Mouse (Mus musculus): ENCODE results near the gene Gsto2.

Gsto2 gene

DNA sequence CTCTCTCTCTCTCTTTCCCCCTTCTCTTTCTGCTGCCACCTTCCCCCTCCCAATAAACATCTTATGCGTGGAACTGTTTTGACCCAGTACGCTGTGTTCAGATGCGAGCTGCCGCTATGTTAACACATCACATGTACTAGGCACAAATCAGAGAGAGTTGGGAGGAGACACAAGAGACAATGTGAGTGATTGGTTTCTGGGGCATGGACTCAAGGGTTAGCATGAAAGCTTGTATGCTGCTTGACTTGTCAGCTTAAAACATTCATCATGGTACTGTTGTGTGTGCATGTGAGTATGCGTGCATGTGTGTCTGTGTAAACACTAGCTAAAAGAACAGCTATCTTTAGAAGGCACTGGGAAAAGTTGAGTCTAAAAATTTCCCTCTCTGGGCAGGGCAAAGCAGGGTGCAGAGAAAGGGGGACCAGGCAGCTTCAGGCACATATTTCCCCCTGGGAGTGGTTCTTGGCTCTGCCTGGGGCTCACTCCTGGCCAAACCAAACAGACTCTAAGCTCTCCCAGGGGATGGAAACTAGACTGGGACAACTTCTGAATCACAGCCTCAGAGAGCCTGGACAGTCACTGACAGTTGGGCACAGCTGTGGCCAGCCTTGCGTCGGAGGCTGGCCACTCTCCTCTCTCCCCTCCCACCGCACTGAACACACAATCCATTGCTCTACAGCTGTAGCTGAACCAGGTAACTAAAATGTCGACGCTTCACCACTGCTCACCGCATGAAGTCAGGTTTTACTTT is 26.4 kb downstream of the Gsto2 start:
- peak; percentile 48 to 75 for DNase-seq

DNA sequence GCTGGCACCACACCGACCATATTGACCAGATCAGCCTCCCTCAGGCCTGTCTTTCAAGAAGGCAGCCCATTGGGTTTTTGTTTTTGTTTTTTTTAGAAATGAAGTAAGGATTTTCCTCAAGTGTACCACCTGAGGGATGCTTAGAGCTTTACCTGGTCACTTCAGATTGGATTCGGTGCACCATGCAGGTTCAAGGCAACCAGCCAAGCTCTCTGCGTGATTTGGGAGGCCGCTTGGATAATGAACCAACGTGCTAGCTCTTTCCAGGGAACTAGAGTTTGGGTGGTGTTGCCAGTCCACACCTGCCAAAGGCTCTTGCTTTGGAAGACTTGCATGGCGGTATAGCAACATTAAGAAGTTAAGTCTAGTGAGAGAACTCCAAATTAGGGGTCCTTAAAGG is 27.8 kb downstream of the Gsto2 start:
- DNase-seq = no peak

DNA sequence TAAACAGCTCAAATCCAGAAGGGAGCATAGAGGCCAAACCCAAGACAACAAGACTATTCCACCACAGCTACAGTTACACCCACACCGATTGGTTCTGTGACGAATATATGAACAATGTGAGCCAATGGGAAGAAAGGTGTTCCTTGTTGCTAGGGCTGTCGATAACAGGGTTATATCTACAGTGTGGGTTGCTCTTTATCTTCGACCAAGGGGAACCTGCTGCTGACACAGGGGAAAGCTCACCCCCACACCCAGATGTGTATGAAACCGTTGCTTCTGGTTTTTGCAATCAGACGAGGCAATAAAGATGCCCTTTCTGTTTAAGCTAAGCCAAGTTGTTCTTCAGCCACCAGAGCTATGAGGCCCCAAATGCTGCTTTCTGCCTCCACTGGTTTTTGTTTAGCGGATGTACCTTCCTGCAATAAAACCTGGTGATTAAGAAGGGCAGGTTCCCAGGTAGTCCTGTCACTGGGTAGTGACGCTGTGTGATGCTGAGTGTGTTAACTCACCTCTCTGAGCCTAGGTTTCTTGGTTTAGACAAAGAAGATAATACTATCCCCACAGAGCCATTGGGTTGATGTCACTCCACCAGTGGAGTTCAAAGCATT is 33.2 kb downstream of the Gsto2 start:
- no peak for DNase-seq

- DNase-seq = no peak
These were observed 34.7 kb downstream of the Gsto2 start for GRCm38 (mm10) chr19:47900012-47900411.

DNA sequence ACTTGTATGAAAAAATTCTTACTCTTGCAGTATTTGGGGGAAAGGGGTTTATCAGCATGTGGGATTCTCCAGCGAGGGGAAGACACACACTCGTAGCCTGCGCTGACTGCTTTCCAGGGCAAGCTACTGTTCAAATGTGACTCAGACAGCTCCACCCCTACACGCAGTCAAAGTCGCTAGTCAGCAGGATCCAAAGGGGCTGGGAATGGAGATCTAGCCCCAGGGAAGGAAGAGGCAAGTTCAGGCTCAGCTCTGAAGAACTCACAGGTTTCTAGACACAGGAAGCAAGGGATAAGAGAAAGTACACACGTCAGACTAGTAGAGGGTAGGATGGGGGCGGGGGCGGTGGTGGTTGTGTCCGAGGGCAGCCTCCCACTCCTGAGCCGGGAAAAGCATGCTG is 35.2 kb downstream of the Gsto2 start:
- no peak for DNase-seq

GRCm38 (mm10) chr19:47902316-47903201 is 37.2 kb downstream of the Gsto2 start:
- peak; percentile 80 to 89 for DNase-seq

DNA sequence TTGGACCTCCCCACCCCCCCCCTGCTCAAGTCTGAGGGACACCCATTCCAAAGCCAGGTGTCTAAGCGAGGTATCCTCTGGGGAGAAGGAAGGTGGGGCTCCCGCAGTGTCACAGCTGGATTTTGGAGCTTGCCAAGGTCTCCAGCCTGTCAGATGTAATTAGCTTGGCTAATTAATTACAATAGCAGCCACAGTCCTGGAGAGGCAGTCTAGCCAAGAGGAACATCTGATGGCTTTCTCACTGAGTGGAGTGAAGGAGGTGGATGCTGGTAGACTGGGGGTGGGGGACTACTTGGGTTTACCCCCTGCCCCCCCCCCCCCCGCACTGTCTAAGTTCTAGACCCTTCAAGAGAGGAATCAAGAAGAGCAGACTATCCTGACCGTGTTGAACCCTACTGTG is 38.3 kb downstream of the Gsto2 start:
- DNase-seq = no peak

DNA sequence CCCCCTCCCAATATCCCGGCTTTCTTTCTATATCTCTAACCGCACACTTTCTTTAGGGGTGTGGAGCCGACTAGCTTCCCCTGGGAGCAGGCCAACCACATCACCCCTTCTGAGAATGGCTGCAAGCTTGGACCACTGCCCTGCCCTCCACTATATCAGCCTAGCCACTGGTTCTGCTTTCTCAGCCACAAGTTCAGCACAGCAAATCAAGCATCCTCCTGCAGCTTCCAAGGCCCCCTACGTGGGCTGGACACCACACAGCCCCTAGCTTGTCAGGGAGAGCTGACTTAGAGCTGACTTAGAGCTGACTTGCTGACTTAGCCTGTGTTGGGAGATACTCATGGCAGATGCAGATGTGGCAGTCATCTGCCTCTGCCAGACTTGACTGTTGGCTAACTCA is 39.7 kb downstream of the Gsto2 start:
- no peak for DNase-seq

GRCm38 (mm10) chr19:47905603-47906002 is 40.3 kb downstream of the Gsto2 start:
- DNase-seq = no peak

DNA sequence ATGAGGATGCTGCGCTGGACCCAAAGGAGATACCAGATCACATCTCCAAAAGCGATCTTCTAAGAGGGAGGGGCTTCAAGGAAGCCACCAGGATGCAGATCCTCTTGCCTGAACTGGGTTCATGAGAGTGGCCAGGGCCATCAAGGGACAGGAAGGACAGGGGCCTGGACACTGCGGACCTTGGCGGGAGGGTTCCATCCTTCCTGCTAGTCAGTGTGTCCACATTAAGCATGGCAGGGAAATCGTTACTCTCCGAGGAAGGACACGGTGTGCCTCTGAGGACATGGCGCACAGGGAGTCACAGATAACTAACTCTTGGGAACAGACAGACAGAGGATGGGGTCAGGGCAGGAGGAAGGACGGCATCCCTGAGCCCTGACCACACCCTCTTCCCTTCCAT is 42.3 kb downstream of the Gsto2 start:
- peak; percentile 58 to 88 for DNase-seq

DNA sequence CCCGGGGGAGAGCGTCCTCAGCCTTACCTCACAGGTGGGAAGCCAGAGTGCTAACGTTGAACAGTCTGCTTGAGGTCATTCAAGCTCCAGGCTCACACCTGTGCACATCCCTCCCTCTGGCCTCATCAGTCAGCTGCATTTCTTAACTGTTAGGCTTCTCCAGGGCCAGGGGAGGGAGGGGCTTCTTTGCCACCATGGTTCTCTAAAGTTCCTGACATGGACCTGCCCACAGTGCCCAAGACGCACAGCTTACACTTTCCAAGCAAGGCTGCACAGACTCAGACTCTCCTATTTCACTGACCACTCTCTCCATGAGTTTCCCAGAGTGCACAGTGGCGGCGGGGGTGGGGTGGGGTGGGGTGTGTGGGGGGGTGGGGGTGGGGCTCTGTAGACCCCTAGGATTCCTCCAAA is 43.6 kb downstream of the Gsto2 start:
- DNase-seq = no peak

DNA sequence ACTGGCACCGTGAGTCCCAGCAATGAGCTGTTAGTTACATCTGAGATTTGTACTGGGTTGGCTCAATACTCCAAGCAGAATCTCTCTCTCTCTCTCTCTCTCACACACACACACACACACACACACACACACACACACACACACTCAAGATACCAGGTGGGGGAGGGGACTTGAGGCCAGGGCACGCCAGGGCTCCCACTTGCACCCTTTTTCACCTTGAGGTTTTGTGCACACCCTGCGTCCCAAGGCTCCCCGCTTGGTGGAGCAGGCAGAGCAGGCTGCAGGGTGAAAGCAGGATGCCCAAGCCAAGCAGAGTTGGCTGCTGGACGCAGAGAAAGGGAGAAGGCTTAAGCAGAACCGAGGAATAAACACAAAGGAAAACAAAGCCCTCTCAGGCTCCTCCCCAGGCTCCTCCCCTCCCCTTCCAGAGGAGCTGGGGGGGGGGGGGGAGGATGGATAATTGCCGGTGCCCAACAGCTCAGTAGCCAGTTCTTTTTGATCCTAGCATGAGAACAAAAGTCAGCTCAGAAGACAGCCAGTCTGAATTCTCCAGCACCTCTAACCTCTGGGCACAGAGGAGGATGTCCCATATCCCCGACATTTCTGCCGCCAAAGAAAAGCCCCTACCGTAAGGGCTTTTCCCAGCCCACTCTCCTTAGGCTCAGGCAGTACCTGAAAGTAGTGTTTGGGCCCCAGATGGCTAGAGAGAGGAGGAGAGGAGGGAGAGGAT is 44.2 kb downstream of the Gsto2 start:
- DNase-seq = peak; percentile 48 to 65

GRCm38 (mm10) chr19:47910117-47910618 is 44.8 kb downstream of the Gsto2 start:
- DNase-seq = no peak

DNA sequence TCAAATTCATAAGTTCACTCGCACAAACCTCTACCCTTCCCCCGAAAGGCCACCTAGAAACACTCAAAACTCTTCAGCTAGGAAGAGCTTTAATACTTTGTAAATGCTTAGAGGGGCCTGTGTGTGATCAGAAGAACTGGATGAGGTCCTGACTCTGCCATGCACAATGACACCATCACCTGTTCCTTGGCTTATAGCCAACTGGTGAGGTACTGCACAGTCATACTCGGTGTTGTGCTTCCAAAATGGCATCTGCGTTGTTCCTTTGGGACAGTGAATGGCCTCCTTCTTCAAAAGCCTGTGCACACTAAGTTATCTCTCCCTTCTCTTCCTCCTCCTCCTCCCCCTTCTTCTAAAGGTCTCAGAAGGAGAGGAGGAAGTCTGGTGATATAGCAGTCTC is 45.4 kb downstream of the Gsto2 start:
- no peak for DNase-seq

DNA sequence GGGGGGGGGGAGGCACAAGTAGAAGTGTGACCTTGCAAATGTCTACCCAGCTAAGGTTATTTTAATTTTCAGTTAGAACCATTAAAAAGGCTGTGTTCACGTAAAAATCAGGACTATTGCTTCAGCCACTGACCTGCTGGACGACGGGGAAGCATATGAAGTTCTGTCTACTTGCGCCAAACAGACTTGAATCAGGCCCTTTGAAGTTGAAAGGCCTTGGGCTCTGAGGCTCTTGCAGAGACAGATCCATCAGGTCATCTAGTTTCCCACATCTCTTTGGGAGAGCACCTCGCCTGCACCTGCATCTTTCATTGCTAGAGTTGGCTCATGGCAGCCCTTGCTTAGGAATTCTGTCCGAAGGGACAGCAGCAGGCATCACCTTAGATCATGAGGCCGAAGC is 48.0 kb downstream of the Gsto2 start:
- DNase-seq = no peak

- DNase-seq = no peak
These were observed 48.9 kb downstream of the Gsto2 start for GRCm38 (mm10) chr19:47914191-47914590.

DNA sequence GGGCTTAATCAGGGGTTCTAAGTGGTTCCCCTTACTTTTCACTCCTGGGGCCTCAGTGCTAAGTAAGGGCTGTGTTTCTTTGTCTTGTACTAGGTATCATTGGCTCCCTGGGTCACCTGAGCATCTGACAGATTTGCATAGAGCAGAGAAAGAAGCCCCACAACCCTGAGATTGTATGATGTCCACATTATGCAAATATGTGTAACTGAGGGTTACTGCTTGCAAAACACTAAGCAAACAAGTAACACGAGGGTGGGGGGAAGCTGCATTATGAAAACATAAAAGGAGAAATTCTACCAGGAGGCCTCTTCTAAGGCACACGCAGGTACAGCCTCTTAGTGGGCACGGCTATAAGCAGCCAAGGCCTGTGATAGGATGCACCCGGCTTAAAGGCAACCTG is 49.9 kb downstream of the Gsto2 start:
- peak in 1 of 2 experiments; percentile 2 for DNase-seq

- DNase-seq = peak in 1 of 2 experiments; percentile 28
These were observed 52.1 kb downstream of the Gsto2 start for GRCm38 (mm10) chr19:47917396-47917795.

DNA sequence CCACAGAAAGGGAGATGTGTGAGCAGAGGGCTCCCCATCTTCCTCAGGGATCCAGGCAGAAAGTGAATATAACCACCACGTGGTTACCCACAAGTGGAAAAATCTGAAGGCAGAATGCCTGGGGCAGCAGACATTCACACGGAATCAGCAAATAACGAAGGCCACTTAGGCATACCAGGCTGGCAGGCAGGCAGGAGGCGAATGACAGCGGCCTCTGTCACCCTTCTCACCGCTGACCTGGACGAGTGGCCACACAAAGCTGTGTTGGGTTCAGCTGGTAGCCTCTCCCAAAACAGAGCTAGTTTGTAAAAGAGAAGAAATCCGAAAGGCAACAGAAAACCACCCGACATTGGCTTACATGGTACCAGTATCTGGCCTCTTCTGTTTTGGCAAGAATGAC is 52.7 kb downstream of the Gsto2 start:
- peak in 1 of 2 experiments; percentile 32 for DNase-seq

GRCm38 (mm10) chr19:47918455-47919101 is 53.2 kb downstream of the Gsto2 start:
- DNase-seq = peak in 1 of 2 experiments; percentile 42

- DNase-seq = peak; percentile 84 to 91
These were observed 54.0 kb downstream of the Gsto2 start, which contains the start of the genes Cfap43 and Itprip for GRCm38 (mm10) chr19:47919126-47919965. TSS of gene Cfap43 (minus strand) at chr19:47919287. TSS of gene Itprip (minus strand) at chr19:47919299.

Measured in kidney, postnatal 25 days (tissue).